Mouse (Mus musculus): Measurements from ENCODE around the gene Zfp729a. TPM values are rescaled to one million over a fixed set of nuclear protein-coding genes. Genes with fewer than 3 reads are reported as not detected.
"Not testable (repeated sequence)": the region's sequence is repeated elsewhere in the genome, so short reads cannot be mapped to it uniquely, and the experiment has no call there.

Gene Zfp729a
- polyA plus RNA-seq (2014; fragmentation: Nextera tagmentation; extraction: Ambion mirVana), result 1.5 and 2.1 TPM in 2 replicates

- peak; percentile 97 for ATAC-seq (replicated peaks; ENCODE audit: insufficient number of reproducible peaks, low FRiP score, low TSS enrichment)
- WGBS (ENCODE audit: insufficient replicate concordance), result under 1% methylated on average over 19 of the region's 19 CpGs
- 0 out of 2 replicates have a peak within 1 kb of the TSS, but pooled peaks have one; percentile 35 for H3K27ac ChIP-seq (ENCODE audit: low read depth, low read length)
Observed at GRCm38 (mm10) chr13:67637294-67638007, at the start of gene Zfp729a, which contains the start of gene Gm49345. Gene Zfp729a, minus strand, starts transcription at chr13:67637791. Gene Gm49345, minus strand, starts transcription at chr13:67637769.

GRCm38 (mm10) chr13:67686971-67687370 lies 49.4 kb upstream of the Zfp729a start, which contains the start of gene Zfp738:
Gene Zfp738, minus strand, starts transcription at chr13:67687071.
- no peak for ATAC-seq (replicated peaks; ENCODE audit: insufficient number of reproducible peaks, low FRiP score, low TSS enrichment)
- WGBS (ENCODE audit: insufficient replicate concordance), result 77% methylated on average over 4 of the region's 4 CpGs

More at GRCm38 (mm10) chr13:67637294-67638007, at the start of gene Zfp729a, which contains the start of gene Gm49345:
- peak within 1 kb of the TSS; percentile 61 for H3K4me2 ChIP-seq
- no peaks in the 10 kb centered on the region for H3K36me3 ChIP-seq (ENCODE audit: control insufficient read depth, insufficient read depth, low read length)
- H3K4me3 ChIP-seq (ENCODE audit: low read depth, low read length), result peak within 1 kb of the TSS; percentile 93
- H3K9me3 ChIP-seq (replicated peaks; ENCODE audit: control insufficient read depth, low read length), result no peaks in the 10 kb centered on the region
- H3K4me1 ChIP-seq (ENCODE audit: control insufficient read depth, insufficient read depth, low read length), result no peaks in the 10 kb centered on the region
- peak within 1 kb of the TSS; percentile 83 for H3K9ac ChIP-seq (ENCODE audit: low read depth, low read length)
- no peaks in the 10 kb centered on the region for H3K27me3 ChIP-seq (ENCODE audit: control insufficient read depth, insufficient read depth, low read length)

GRCm38 (mm10) chr13:67683841-67684240 lies 46.2 kb upstream of the Zfp729a start:
- H3K27ac ChIP-seq (ENCODE audit: low read depth, low read length); H3K36me3 ChIP-seq (ENCODE audit: control insufficient read depth, insufficient read depth, low read length); H3K9me3 ChIP-seq (replicated peaks; ENCODE audit: control insufficient read depth, low read length); H3K4me1 ChIP-seq (ENCODE audit: control insufficient read depth, insufficient read depth, low read length); H3K27me3 ChIP-seq (ENCODE audit: control insufficient read depth, insufficient read depth, low read length): not testable (repeated sequence)
- H3K4me2 ChIP-seq, result peak overlapping the region; percentile 68
- peak overlapping the region; percentile 74; the same call in 1 of the 2 replicates for H3K9ac ChIP-seq (ENCODE audit: low read depth, low read length)
- H3K4me3 ChIP-seq (ENCODE audit: low read depth, low read length), result peak overlapping the region; percentile 53
- 0 out of 2 replicates have a peak, but pooled peaks have one; percentile 31 for ATAC-seq (replicated peaks; ENCODE audit: insufficient number of reproducible peaks, low FRiP score, low TSS enrichment)
- WGBS (ENCODE audit: insufficient replicate concordance), result 73% methylated on average over 2 of the region's 2 CpGs

More at GRCm38 (mm10) chr13:67686971-67687370, 49.4 kb upstream of the Zfp729a start, which contains the start of gene Zfp738:
- H3K4me2 ChIP-seq, result no peak within 1 kb of the TSS
- H3K27ac ChIP-seq (ENCODE audit: low read depth, low read length), result no peak within 1 kb of the TSS
- no peaks in the 10 kb centered on the region for H3K9me3 ChIP-seq (replicated peaks; ENCODE audit: control insufficient read depth, low read length)
- H3K4me1 ChIP-seq (ENCODE audit: control insufficient read depth, insufficient read depth, low read length), result no peaks in the 10 kb centered on the region
- H3K9ac ChIP-seq (ENCODE audit: low read depth, low read length), result no peak within 1 kb of the TSS
- no peak within 1 kb of the TSS for H3K4me3 ChIP-seq (ENCODE audit: low read depth, low read length)
- H3K36me3 ChIP-seq (ENCODE audit: control insufficient read depth, insufficient read depth, low read length), result no peaks in the 10 kb centered on the region
- H3K27me3 ChIP-seq (ENCODE audit: control insufficient read depth, insufficient read depth, low read length), result no peaks in the 10 kb centered on the region

GRCm38 (mm10) chr13:67682959-67683735 lies 45.6 kb upstream of the Zfp729a start:
- not testable (repeated sequence) for H3K27ac ChIP-seq (ENCODE audit: low read depth, low read length); H3K36me3 ChIP-seq (ENCODE audit: control insufficient read depth, insufficient read depth, low read length); H3K4me1 ChIP-seq (ENCODE audit: control insufficient read depth, insufficient read depth, low read length); H3K27me3 ChIP-seq (ENCODE audit: control insufficient read depth, insufficient read depth, low read length); H3K9me3 ChIP-seq (replicated peaks; ENCODE audit: control insufficient read depth, low read length)
- WGBS (ENCODE audit: insufficient replicate concordance), result 20% methylated on average over 16 of the region's 16 CpGs
- H3K4me2 ChIP-seq, result peak overlapping the region; percentile 68
- peak overlapping the region; percentile 53 for H3K4me3 ChIP-seq (ENCODE audit: low read depth, low read length)
- peak; percentile 100 for ATAC-seq (replicated peaks; ENCODE audit: insufficient number of reproducible peaks, low FRiP score, low TSS enrichment)
- peak overlapping the region; percentile 74 for H3K9ac ChIP-seq (ENCODE audit: low read depth, low read length)

GRCm38 (mm10) chr13:67674902-67675301 lies 37.3 kb upstream of the Zfp729a start:
- 96% methylated on average over 2 of the region's 2 CpGs for WGBS (ENCODE audit: insufficient replicate concordance)

GRCm38 (mm10) chr13:67652496-67652895 lies 14.9 kb upstream of the Zfp729a start:
- WGBS (ENCODE audit: insufficient replicate concordance), result 55% methylated on average over 3 of the region's 3 CpGs
- no peaks in the 10 kb centered on the region for H3K27me3 ChIP-seq (ENCODE audit: control insufficient read depth, insufficient read depth, low read length)

More at GRCm38 (mm10) chr13:67674902-67675301, 37.3 kb upstream of the Zfp729a start:
- Histone ChIP-seq H3K9ac (ENCODE audit: low read depth, low read length) (no peak overlapping the region), H3K36me3 (ENCODE audit: control insufficient read depth, insufficient read depth, low read length) (0 out of 2 replicates have a peak, but pooled peaks cover 2% of the 10 kb centered on the region), H3K4me2 (no peak overlapping the region), H3K27me3 (ENCODE audit: control insufficient read depth, insufficient read depth, low read length) (no peaks in the 10 kb centered on the region), H3K9me3 (replicated peaks; ENCODE audit: control insufficient read depth, low read length) (no peaks in the 10 kb centered on the region), H3K27ac (ENCODE audit: low read depth, low read length) (no peak overlapping the region), H3K4me1 (ENCODE audit: control insufficient read depth, insufficient read depth, low read length) (no peaks in the 10 kb centered on the region), H3K4me3 (ENCODE audit: low read depth, low read length) (no peak overlapping the region)
- ATAC-seq (replicated peaks; ENCODE audit: insufficient number of reproducible peaks, low FRiP score, low TSS enrichment), result no peak

GRCm38 (mm10) chr13:67610108-67610507 lies 27.5 kb downstream of the Zfp729a start:
- no peak overlapping the region for H3K4me3 ChIP-seq (ENCODE audit: low read depth, low read length)
- H3K4me2 ChIP-seq, result no peak overlapping the region; the same call in 1 of the 2 replicates
- WGBS (ENCODE audit: insufficient replicate concordance), result 86% methylated on average over 4 of the region's 4 CpGs

More at GRCm38 (mm10) chr13:67652496-67652895, 14.9 kb upstream of the Zfp729a start:
- no peaks in the 10 kb centered on the region for H3K9me3 ChIP-seq (replicated peaks; ENCODE audit: control insufficient read depth, low read length)
- no peak overlapping the region for H3K4me3 ChIP-seq (ENCODE audit: low read depth, low read length)
- H3K36me3 ChIP-seq (ENCODE audit: control insufficient read depth, insufficient read depth, low read length), result no peaks in the 10 kb centered on the region
- no peak overlapping the region for H3K9ac ChIP-seq (ENCODE audit: low read depth, low read length)
- H3K27ac ChIP-seq (ENCODE audit: low read depth, low read length), result no peak overlapping the region
- H3K4me1 ChIP-seq (ENCODE audit: control insufficient read depth, insufficient read depth, low read length), result no peaks in the 10 kb centered on the region
- H3K4me2 ChIP-seq, result no peak overlapping the region
- no peak for ATAC-seq (replicated peaks; ENCODE audit: insufficient number of reproducible peaks, low FRiP score, low TSS enrichment)

GRCm38 (mm10) chr13:67609066-67609876 lies 28.3 kb downstream of the Zfp729a start, which contains the start of gene Zfp729b:
Gene Zfp729b, minus strand, starts transcription at chr13:67609707.
- H3K9me3 ChIP-seq (replicated peaks; ENCODE audit: control insufficient read depth, low read length), result no peaks in the 10 kb centered on the region
- WGBS (ENCODE audit: insufficient replicate concordance), result 4% methylated on average over 20 of the region's 20 CpGs
- H3K27me3 ChIP-seq (ENCODE audit: control insufficient read depth, insufficient read depth, low read length), result no peaks in the 10 kb centered on the region
- H3K4me3 ChIP-seq (ENCODE audit: low read depth, low read length), result peak within 1 kb of the TSS; percentile 79
- H3K27ac ChIP-seq (ENCODE audit: low read depth, low read length), result peak within 1 kb of the TSS; percentile 62
- peak within 1 kb of the TSS; percentile 65 for H3K4me2 ChIP-seq
- ATAC-seq (replicated peaks; ENCODE audit: insufficient number of reproducible peaks, low FRiP score, low TSS enrichment), result peak; percentile 91
- peaks cover 3% of the 10 kb centered on the region; the same call in 1 of the 2 replicates for H3K4me1 ChIP-seq (ENCODE audit: control insufficient read depth, insufficient read depth, low read length)
- H3K9ac ChIP-seq (ENCODE audit: low read depth, low read length), result peak within 1 kb of the TSS; percentile 83
- H3K36me3 ChIP-seq (ENCODE audit: control insufficient read depth, insufficient read depth, low read length), result no peaks in the 10 kb centered on the region

More at GRCm38 (mm10) chr13:67610108-67610507, 27.5 kb downstream of the Zfp729a start:
- Histone ChIP-seq H3K36me3 (ENCODE audit: control insufficient read depth, insufficient read depth, low read length) (no peaks in the 10 kb centered on the region), H3K9ac (ENCODE audit: low read depth, low read length) (no peak overlapping the region), H3K27ac (ENCODE audit: low read depth, low read length) (no peak overlapping the region), H3K4me1 (ENCODE audit: control insufficient read depth, insufficient read depth, low read length) (peaks cover 3% of the 10 kb centered on the region; the same call in 1 of the 2 replicates), H3K27me3 (ENCODE audit: control insufficient read depth, insufficient read depth, low read length) (no peaks in the 10 kb centered on the region), H3K9me3 (replicated peaks; ENCODE audit: control insufficient read depth, low read length) (no peaks in the 10 kb centered on the region)
- ATAC-seq (replicated peaks; ENCODE audit: insufficient number of reproducible peaks, low FRiP score, low TSS enrichment), result no peak

All from heart, embryonic 11.5 days (tissue).